Mouse (Mus musculus): ENCODE data around the gene Tmem200b. TPM values are rescaled to one million over a fixed set of nuclear protein-coding genes. Genes with fewer than 3 reads are reported as not detected.

Gene Tmem200b
- polyA plus RNA-seq, 1 experiment from 2014 or later, result 0.79 TPM

- Histone ChIP-seq H3K27me3 (replicated peaks) (no peaks in the 10 kb centered on the region), H3K9me3 (no peaks in the 10 kb centered on the region), H3K36me3 (peaks cover 40% of the 10 kb centered on the region), H3K27ac (no peak overlapping the region), H3K4me2 (replicated peaks) (no peak overlapping the region), H3K4me3 (no peak overlapping the region), H3K4me1 (no peaks in the 10 kb centered on the region; the same call in 1 of the 2 replicates), H3K9ac (no peak overlapping the region)
- WGBS, result 88% methylated on average over 1 of the region's 1 CpGs
- no peak for ATAC-seq (ENCODE audit: low FRiP score, low read depth)
Observed at GRCm38 (mm10) chr4:131888564-131888963, 33.0 kb upstream of the Tmem200b start.

GRCm38 (mm10) chr4:131890692-131891091 is 30.9 kb upstream of the Tmem200b start:
- Histone ChIP-seq H3K36me3 (peaks cover 52% of the 10 kb centered on the region), H3K27me3 (replicated peaks) (no peaks in the 10 kb centered on the region), H3K4me3 (no peak overlapping the region), H3K27ac (no peak overlapping the region), H3K9me3 (no peaks in the 10 kb centered on the region), H3K9ac (no peak overlapping the region), H3K4me2 (replicated peaks) (no peak overlapping the region), H3K4me1 (no peaks in the 10 kb centered on the region)
- 91% methylated on average over 3 of the region's 3 CpGs for WGBS
- no peak for ATAC-seq (ENCODE audit: low FRiP score, low read depth)

- no peaks in the 10 kb centered on the region for H3K27me3 ChIP-seq (replicated peaks)
- no peaks in the 10 kb centered on the region for H3K9me3 ChIP-seq
- ATAC-seq (ENCODE audit: low FRiP score, low read depth), result no peak
- H3K36me3 ChIP-seq, result peaks cover 83% of the 10 kb centered on the region
- H3K4me2 ChIP-seq (replicated peaks), result no peak overlapping the region
- no peak overlapping the region for H3K9ac ChIP-seq
- WGBS, result 96% methylated on average over 5 of the region's 5 CpGs
- H3K4me3 ChIP-seq, result no peak overlapping the region
- H3K4me1 ChIP-seq, result no peaks in the 10 kb centered on the region
- no peak overlapping the region for H3K27ac ChIP-seq
Observed at GRCm38 (mm10) chr4:131897109-131897508, 24.5 kb upstream of the Tmem200b start.

- H3K4me3 ChIP-seq, result no peak overlapping the region
- H3K4me2 ChIP-seq (replicated peaks), result no peak overlapping the region
- H3K27me3 ChIP-seq (replicated peaks), result no peaks in the 10 kb centered on the region
- 97% methylated on average over 8 of the region's 8 CpGs for WGBS
- H3K4me1 ChIP-seq, result no peaks in the 10 kb centered on the region
- no peaks in the 10 kb centered on the region for H3K9me3 ChIP-seq
- no peak overlapping the region for H3K27ac ChIP-seq
- H3K36me3 ChIP-seq, result peaks cover 82% of the 10 kb centered on the region
- no peak for ATAC-seq (ENCODE audit: low FRiP score, low read depth)
- no peak overlapping the region for H3K9ac ChIP-seq
Observed at GRCm38 (mm10) chr4:131897787-131898186, 23.8 kb upstream of the Tmem200b start.

- Histone ChIP-seq H3K4me3 (no peak overlapping the region), H3K36me3 (peaks cover 75% of the 10 kb centered on the region), H3K9ac (no peak overlapping the region), H3K4me1 (no peaks in the 10 kb centered on the region), H3K27me3 (replicated peaks) (no peaks in the 10 kb centered on the region), H3K27ac (no peak overlapping the region), H3K4me2 (replicated peaks) (no peak overlapping the region), H3K9me3 (no peaks in the 10 kb centered on the region)
- no peak for ATAC-seq (ENCODE audit: low FRiP score, low read depth)
- WGBS, result 87% methylated on average over 12 of the region's 12 CpGs
Observed at GRCm38 (mm10) chr4:131898503-131899179, 22.9 kb upstream of the Tmem200b start.

GRCm38 (mm10) chr4:131899180-131899554 is 22.4 kb upstream of the Tmem200b start:
- Histone ChIP-seq H3K27me3 (replicated peaks) (no peaks in the 10 kb centered on the region), H3K27ac (no peak overlapping the region), H3K4me1 (no peaks in the 10 kb centered on the region), H3K4me2 (replicated peaks) (no peak overlapping the region), H3K36me3 (peaks cover 74% of the 10 kb centered on the region), H3K9me3 (no peaks in the 10 kb centered on the region), H3K4me3 (no peak overlapping the region), H3K9ac (no peak overlapping the region)
- WGBS, result 94% methylated on average over 6 of the region's 6 CpGs
- no peak for ATAC-seq (ENCODE audit: low FRiP score, low read depth)

- Histone ChIP-seq H3K27me3 (replicated peaks) (no peaks in the 10 kb centered on the region), H3K4me1 (no peaks in the 10 kb centered on the region), H3K4me2 (replicated peaks) (no peak overlapping the region), H3K36me3 (peaks cover 67% of the 10 kb centered on the region), H3K9ac (no peak overlapping the region), H3K9me3 (no peaks in the 10 kb centered on the region), H3K4me3 (no peak overlapping the region), H3K27ac (no peak overlapping the region)
- ATAC-seq (ENCODE audit: low FRiP score, low read depth), result no peak
- 94% methylated on average over 15 of the region's 15 CpGs for WGBS
Observed at GRCm38 (mm10) chr4:131901090-131901489, 20.5 kb upstream of the Tmem200b start.

- H3K4me3 ChIP-seq, result no peak overlapping the region
- H3K9ac ChIP-seq, result no peak overlapping the region
- no peaks in the 10 kb centered on the region for H3K9me3 ChIP-seq
- H3K36me3 ChIP-seq, result peaks cover 45% of the 10 kb centered on the region
- no peaks in the 10 kb centered on the region for H3K27me3 ChIP-seq (replicated peaks)
- ATAC-seq (ENCODE audit: low FRiP score, low read depth), result no peak
- WGBS, result 62% methylated on average over 8 of the region's 8 CpGs
- no peak overlapping the region for H3K27ac ChIP-seq
- no peak overlapping the region for H3K4me2 ChIP-seq (replicated peaks)
- 0 out of 2 replicates have a peak, but pooled peaks cover 2% of the 10 kb centered on the region for H3K4me1 ChIP-seq
Observed at GRCm38 (mm10) chr4:131904478-131904877, 17.1 kb upstream of the Tmem200b start.

GRCm38 (mm10) chr4:131906423-131906822 is 15.1 kb upstream of the Tmem200b start:
- 77% methylated on average over 6 of the region's 6 CpGs for WGBS
- Histone ChIP-seq H3K36me3 (peaks cover 26% of the 10 kb centered on the region), H3K9ac (no peak overlapping the region), H3K27me3 (replicated peaks) (no peaks in the 10 kb centered on the region), H3K4me3 (no peak overlapping the region), H3K9me3 (no peaks in the 10 kb centered on the region), H3K4me2 (replicated peaks) (no peak overlapping the region), H3K27ac (no peak overlapping the region), H3K4me1 (peaks cover 18% of the 10 kb centered on the region)
- no peak for ATAC-seq (ENCODE audit: low FRiP score, low read depth)

GRCm38 (mm10) chr4:131907912-131908311 is 13.7 kb upstream of the Tmem200b start:
- Histone ChIP-seq H3K27me3 (replicated peaks) (peaks cover 9% of the 10 kb centered on the region), H3K36me3 (peaks cover 13% of the 10 kb centered on the region; the same call in 1 of the 2 replicates), H3K4me1 (peaks cover 18% of the 10 kb centered on the region), H3K9me3 (no peaks in the 10 kb centered on the region), H3K9ac (no peak overlapping the region), H3K4me2 (replicated peaks) (no peak overlapping the region), H3K4me3 (no peak overlapping the region), H3K27ac (no peak overlapping the region)
- 98% methylated on average over 3 of the region's 3 CpGs for WGBS
- ATAC-seq (ENCODE audit: low FRiP score, low read depth), result no peak

GRCm38 (mm10) chr4:131910237-131910994 is 11.2 kb upstream of the Tmem200b start:
- no peak overlapping the region for H3K27ac ChIP-seq
- H3K4me2 ChIP-seq (replicated peaks), result peak overlapping the region; percentile 34
- peaks cover 19% of the 10 kb centered on the region for H3K27me3 ChIP-seq (replicated peaks)
- peaks cover 36% of the 10 kb centered on the region for H3K4me1 ChIP-seq
- no peak overlapping the region for H3K4me3 ChIP-seq
- 0 out of 2 replicates have a peak, but pooled peaks cover 3% of the 10 kb centered on the region for H3K36me3 ChIP-seq
- ATAC-seq (ENCODE audit: low FRiP score, low read depth), result peak; percentile 56; the same call in 1 of the 2 replicates
- no peaks in the 10 kb centered on the region for H3K9me3 ChIP-seq
- H3K9ac ChIP-seq, result no peak overlapping the region
- 19% methylated on average over 18 of the region's 21 CpGs for WGBS

GRCm38 (mm10) chr4:131911521-131911920 is 10.1 kb upstream of the Tmem200b start:
- H3K4me2 ChIP-seq (replicated peaks), result no peak overlapping the region
- peaks cover 47% of the 10 kb centered on the region for H3K4me1 ChIP-seq
- 48% methylated on average over 4 of the region's 5 CpGs for WGBS
- H3K36me3 ChIP-seq, result no peaks in the 10 kb centered on the region
- H3K27me3 ChIP-seq (replicated peaks), result peaks cover 30% of the 10 kb centered on the region
- H3K9ac ChIP-seq, result no peak overlapping the region
- H3K9me3 ChIP-seq, result no peaks in the 10 kb centered on the region
- no peak overlapping the region for H3K27ac ChIP-seq
- ATAC-seq (ENCODE audit: low FRiP score, low read depth), result no peak
- H3K4me3 ChIP-seq, result no peak overlapping the region
